Mouse (Mus musculus) testis, postnatal 10 days (tissue): ENCODE results near the gene Reep3.

Experiments
- DNase-seq: peaks from one replicate; pipeline ENCODE4 v3.0.0; 2021; ENCODE audit warnings: low spot score

Gene Reep3

DNA sequence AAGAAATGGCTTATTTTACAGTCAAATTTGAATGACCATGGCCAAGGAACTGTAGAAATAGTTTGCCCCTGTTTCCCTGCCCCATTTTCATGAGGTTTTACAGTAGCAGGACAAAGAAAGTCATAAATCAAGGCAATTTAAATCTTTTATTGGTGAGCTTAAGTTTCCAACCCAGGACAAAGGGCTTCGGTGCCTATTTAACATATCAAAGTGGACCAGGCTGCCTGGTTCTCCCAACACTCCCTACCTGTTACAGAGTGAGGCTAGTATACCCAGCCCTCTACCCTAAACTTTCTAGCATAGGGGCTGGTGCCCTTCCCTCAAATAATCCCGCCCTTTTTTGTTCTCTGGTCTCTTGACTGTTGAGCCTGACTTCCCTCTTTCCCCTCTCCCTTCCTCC lies 127.2 kb downstream of the Reep3 start:
- no peak for DNase-seq

DNA sequence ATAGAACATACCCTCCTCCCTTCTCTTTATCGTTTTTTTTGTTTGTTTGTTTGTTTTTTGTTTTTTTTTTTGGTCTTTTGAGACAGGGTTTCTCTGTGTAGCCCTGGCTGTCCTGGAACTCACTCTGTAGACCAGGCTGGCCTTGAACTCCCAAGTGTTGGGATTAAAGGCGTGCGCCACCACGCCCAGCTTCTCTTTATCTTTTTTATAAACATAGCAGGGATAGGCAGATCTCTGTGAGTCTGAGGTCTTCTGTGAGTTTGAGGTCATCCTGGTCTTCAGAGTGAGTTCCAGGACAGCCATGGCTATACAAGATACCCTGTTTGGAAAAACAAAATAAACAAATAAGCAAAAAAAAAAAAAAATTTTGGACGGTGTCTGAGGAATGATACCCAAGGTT lies 127.7 kb downstream of the Reep3 start:
- DNase-seq: no peak

DNA sequence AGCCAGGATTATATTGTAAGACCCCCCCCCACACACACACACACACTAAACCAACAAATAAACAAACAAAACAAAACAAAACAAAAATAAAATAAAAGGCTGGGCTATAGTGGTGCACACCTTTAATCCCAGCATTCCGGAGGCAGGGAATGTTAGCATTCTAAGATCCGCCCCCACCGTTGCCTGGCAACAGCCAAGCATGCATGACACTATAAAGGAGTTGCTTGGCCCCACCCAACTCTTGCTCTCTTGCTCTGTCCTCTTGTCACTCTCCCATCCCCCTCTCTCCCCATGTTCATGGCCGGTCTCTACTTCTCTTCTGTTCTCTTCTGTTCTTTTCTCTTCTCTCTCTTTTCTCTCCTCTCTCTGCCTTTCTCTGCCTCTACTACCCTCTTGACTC lies 128.2 kb downstream of the Reep3 start:
- no peak for DNase-seq

DNA sequence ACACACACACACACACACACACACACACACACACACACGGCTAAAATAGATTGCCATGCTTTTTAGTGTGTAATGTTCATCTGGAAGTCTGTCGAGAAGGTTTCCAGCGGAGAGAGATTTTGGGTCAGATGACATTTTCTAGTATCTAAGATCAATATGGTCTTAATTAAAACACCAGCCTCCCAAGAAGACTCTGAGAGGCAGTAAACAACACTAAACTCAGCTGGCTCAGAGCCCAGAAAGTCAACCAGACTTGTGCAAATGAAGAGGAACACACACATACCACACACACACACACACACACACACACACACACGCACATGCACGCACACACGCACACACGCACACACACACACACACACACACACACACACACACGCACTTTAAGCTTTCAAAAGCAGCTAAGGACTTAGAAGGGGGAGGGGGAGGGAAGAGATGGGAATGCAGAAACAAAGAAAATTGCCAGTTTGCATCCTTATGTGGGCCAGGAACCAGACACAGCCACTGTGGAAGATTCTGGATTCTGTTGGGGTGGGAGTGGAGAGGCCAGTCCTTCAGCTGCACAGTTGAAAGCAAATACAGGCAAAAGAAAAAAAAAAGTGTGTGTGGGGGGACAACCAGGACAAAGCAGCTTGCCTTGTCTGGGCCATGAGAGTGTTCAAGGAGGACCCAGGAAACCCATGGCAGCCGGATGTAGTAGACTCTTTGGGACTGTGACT lies 130.2 kb downstream of the Reep3 start:
- DNase-seq: peak; percentile 70

DNA sequence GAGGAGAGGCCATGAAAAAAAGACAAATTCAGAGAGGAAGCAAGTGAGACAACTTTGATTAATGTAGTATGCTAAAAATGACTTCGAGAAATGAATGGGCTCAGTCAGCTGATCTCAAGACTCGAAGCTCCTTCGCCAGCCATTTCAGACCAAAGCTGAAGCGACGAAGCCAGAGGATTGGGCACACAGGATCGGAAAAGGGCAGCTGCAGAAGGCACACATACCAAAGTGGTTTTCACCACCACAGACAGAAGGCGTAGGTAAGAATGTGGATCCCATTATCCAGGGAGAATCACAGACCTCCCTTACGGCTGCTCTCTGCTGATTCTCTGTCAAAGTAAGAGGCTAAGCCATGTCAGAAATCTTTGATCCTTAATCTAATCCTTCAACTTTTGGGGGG lies 136.6 kb downstream of the Reep3 start:
- DNase-seq: no peak
